Mouse (Mus musculus) urinary bladder, postnatal 4 days (tissue): ENCODE measurements around the gene Map4k1.
A peak's percentile ranks its signal among the peaks of the same experiment; 100 is the strongest.

Experiments used
- DNase-seq, 2 experiments: peaks; one replicate each; pipeline ENCODE4 v3.0.0; 2021 to 2022; ENCODE audit warnings: low spot score in 2 of 2

Gene Map4k1

GRCm38 (mm10) chr7:28981651-28982273, at the start of gene Map4k1, which contains the start of gene Eif3k:
Gene Map4k1, plus strand, starts transcription at chr7:28982050.
Gene Eif3k, minus strand, starts transcription at chr7:28981864.
- DNase-seq, result peak; percentile 95 to 96

- DNase-seq, result no peak
Observed at GRCm38 (mm10) chr7:28932421-28933041, 49.3 kb upstream of the Map4k1 start.

- no peak for DNase-seq
Observed at GRCm38 (mm10) chr7:28933825-28934224, 48.0 kb upstream of the Map4k1 start.

GRCm38 (mm10) chr7:28936787-28937186, 45.1 kb upstream of the Map4k1 start:
- DNase-seq, result no peak

- DNase-seq, result no peak
Observed at GRCm38 (mm10) chr7:28938654-28939053, 43.2 kb upstream of the Map4k1 start.

- no peak for DNase-seq
Observed at GRCm38 (mm10) chr7:28939418-28940183, 42.2 kb upstream of the Map4k1 start.

GRCm38 (mm10) chr7:28941129-28941528, 40.7 kb upstream of the Map4k1 start:
- DNase-seq, result no peak

- DNase-seq, result no peak
Observed at GRCm38 (mm10) chr7:28941542-28941941, 40.3 kb upstream of the Map4k1 start.

- no peak for DNase-seq
Observed at GRCm38 (mm10) chr7:28943451-28944180, 38.2 kb upstream of the Map4k1 start.

- DNase-seq, result no peak
Observed at GRCm38 (mm10) chr7:28944756-28945415, 37.0 kb upstream of the Map4k1 start.

- DNase-seq, result no peak
Observed at GRCm38 (mm10) chr7:28945416-28946270, 36.2 kb upstream of the Map4k1 start.

- DNase-seq, result no peak
Observed at GRCm38 (mm10) chr7:28946271-28946610, 35.6 kb upstream of the Map4k1 start.

GRCm38 (mm10) chr7:28948746-28949145, 33.1 kb upstream of the Map4k1 start:
- no peak for DNase-seq

GRCm38 (mm10) chr7:28949298-28949697, 32.6 kb upstream of the Map4k1 start:
- DNase-seq, result no peak

GRCm38 (mm10) chr7:28950346-28951037, 31.4 kb upstream of the Map4k1 start:
- no peak for DNase-seq

- no peak for DNase-seq
Observed at GRCm38 (mm10) chr7:28951764-28952163, 30.1 kb upstream of the Map4k1 start.

- no peak for DNase-seq
Observed at GRCm38 (mm10) chr7:28952786-28953185, 29.1 kb upstream of the Map4k1 start.

- no peak for DNase-seq
Observed at GRCm38 (mm10) chr7:28953476-28954376, 28.1 kb upstream of the Map4k1 start.

GRCm38 (mm10) chr7:28954773-28955172, 27.1 kb upstream of the Map4k1 start:
- no peak for DNase-seq
